Mouse (Mus musculus) MEL (cell line): ENCODE results near the gene Lhpp. TPM values are rescaled to one million over a fixed set of nuclear protein-coding genes. Genes with fewer than 3 reads are reported as not detected.

Experiments
- DNase-seq: peaks from one replicate; pipeline ENCODE4 v3.0.0; 2011; ENCODE audit warnings: low read depth, low spot score
- H3K27ac ChIP-seq: 2 replicates; pipeline ENCODE4 v1.5.1; 2012; ENCODE audit warnings: low read depth, mild to moderate bottlenecking, control low read depth, low read length, moderate library complexity; ENCODE audit not compliant: control insufficient read depth
- H3K27me3 ChIP-seq, 2 experiments: fragments of 150-350 bp in 1 of 2; sonication (generic) in 1 of 2; 2 replicates each; pipeline ENCODE4 v1.6.1; 2012; ENCODE audit warnings: low read length in 2 of 2, mild to moderate bottlenecking in 2 of 2, improper control_type of control experiment in 1 of 2, moderate library complexity in 1 of 2; ENCODE audit not compliant: insufficient read depth in 2 of 2, control insufficient read depth in 1 of 2
- H3K36me3 ChIP-seq, 2 experiments: 2 replicates each; pipeline ENCODE4 v1.6.1; 2012 to 2014; ENCODE audit warnings: low read length in 2 of 2, improper control_type of control experiment in 1 of 2, inconsistent platforms in 1 of 2, mild to moderate bottlenecking in 1 of 2; ENCODE audit not compliant: insufficient read depth in 2 of 2, control insufficient read depth in 1 of 2
- H3K4me1 ChIP-seq, 2 experiments: fragments of 150-350 bp in 1 of 2; sonication (generic) in 1 of 2; 2 replicates each; pipeline ENCODE4 v1.6.1; 2012; ENCODE audit warnings: low read length in 2 of 2, improper control_type of control experiment in 1 of 2, mild to moderate bottlenecking in 1 of 2; ENCODE audit not compliant: insufficient read depth in 2 of 2, control insufficient read depth in 1 of 2
- H3K4me3 ChIP-seq, 2 experiments: fragments of 150-350 bp in 1 of 2; sonication (generic) in 1 of 2; 2 replicates each; pipeline ENCODE4 v1.5.1; 2012; ENCODE audit warnings: low read depth in 2 of 2, low read length in 2 of 2, mild to moderate bottlenecking in 2 of 2, moderate library complexity in 2 of 2, control low read depth in 1 of 2, improper control_type of control experiment in 1 of 2; ENCODE audit not compliant: control insufficient read depth in 1 of 2, insufficient read depth in 1 of 2
- H3K79me2 ChIP-seq: 2 replicates; pipeline ENCODE4 v1.6.1; 2012; ENCODE audit warnings: mild to moderate bottlenecking, low read length, moderate library complexity; ENCODE audit not compliant: control insufficient read depth, poor library complexity, insufficient read depth
- H3K9ac ChIP-seq: 2 replicates; pipeline ENCODE4 v1.6.1; 2012; ENCODE audit warnings: low read depth, mild to moderate bottlenecking, control low read depth, low read length, moderate library complexity; ENCODE audit not compliant: control insufficient read depth, poor library complexity, severe bottlenecking
- H3K9me3 ChIP-seq: fragments of 150-350 bp; sonication (generic); replicated peaks from 2 replicates; pipeline ENCODE4 v1.6.1; 2012; ENCODE audit warnings: mild to moderate bottlenecking, low read length, improper control_type of control experiment, moderate library complexity; ENCODE audit not compliant: insufficient read depth
- CHD2 ChIP-seq: IDR thresholded peaks from 2 replicates; pipeline ENCODE4 v1.6.1; 2011; ENCODE audit warnings: low read length, improper control_type of control experiment
- E2F4 ChIP-seq: IDR thresholded peaks from 2 replicates; pipeline ENCODE4 v1.6.1; 2011; ENCODE audit warnings: low read depth, low read length, improper control_type of control experiment, borderline replicate concordance
- EP300 ChIP-seq, 2 experiments: IDR thresholded peaks; 2 replicates each; pipeline ENCODE4 v1.6.1; 2011; ENCODE audit warnings: improper control_type of control experiment in 2 of 2, low read length in 2 of 2, low read depth in 1 of 2, mild to moderate bottlenecking in 1 of 2
- ETS1 ChIP-seq: IDR thresholded peaks from 2 replicates; pipeline ENCODE4 v1.6.1; 2012; ENCODE audit warnings: low read depth, mild to moderate bottlenecking, inconsistent platforms, low read length, improper control_type of control experiment, moderate library complexity
- GATA1 ChIP-seq: IDR thresholded peaks from 2 replicates; pipeline ENCODE4 v1.6.1; 2011; ENCODE audit warnings: low read depth, low read length, improper control_type of control experiment
- HCFC1 ChIP-seq: IDR thresholded peaks from 2 replicates; pipeline ENCODE4 v1.6.1; 2012; ENCODE audit warnings: low read depth, mild to moderate bottlenecking, inconsistent platforms, low read length, improper control_type of control experiment, moderate library complexity
- MAX ChIP-seq: IDR thresholded peaks from 2 replicates; pipeline ENCODE4 v1.6.1; 2011; ENCODE audit warnings: low read length, improper control_type of control experiment
- MEF2A ChIP-seq: IDR thresholded peaks from 2 replicates; pipeline ENCODE4 v1.6.1; 2014; ENCODE audit warnings: low read depth, mild to moderate bottlenecking, inconsistent platforms, low read length, improper control_type of control experiment; ENCODE audit not compliant: poor library complexity, insufficient replicate concordance, severe bottlenecking; ENCODE audit errors: extremely low read depth
- MXI1 ChIP-seq: IDR thresholded peaks from 2 replicates; pipeline ENCODE4 v1.6.1; 2011; ENCODE audit warnings: mild to moderate bottlenecking, low read depth, low read length, improper control_type of control experiment
- MYB ChIP-seq: IDR thresholded peaks from 2 replicates; pipeline ENCODE4 v1.6.1; 2011; ENCODE audit warnings: mild to moderate bottlenecking, low read depth, low read length, improper control_type of control experiment
- NELFE ChIP-seq: IDR thresholded peaks from 2 replicates; pipeline ENCODE4 v1.6.1; 2011; ENCODE audit warnings: low read depth, low read length, improper control_type of control experiment
- RAD21 ChIP-seq: IDR thresholded peaks from 2 replicates; pipeline ENCODE4 v1.6.1; 2011; ENCODE audit warnings: mild to moderate bottlenecking, low read depth, low read length, improper control_type of control experiment
- SIN3A ChIP-seq: IDR thresholded peaks from 2 replicates; pipeline ENCODE4 v1.6.1; 2012; ENCODE audit warnings: low read length, improper control_type of control experiment, inconsistent platforms
- SMC3 ChIP-seq: IDR thresholded peaks from 2 replicates; pipeline ENCODE4 v1.6.1; 2011; ENCODE audit warnings: low read depth, low read length, improper control_type of control experiment
- TCF12 ChIP-seq: IDR thresholded peaks from 2 replicates; pipeline ENCODE4 v1.6.1; 2014; ENCODE audit warnings: low read depth, mild to moderate bottlenecking, inconsistent platforms, low read length, improper control_type of control experiment, moderate library complexity
- UBTF ChIP-seq: IDR thresholded peaks from 2 replicates; pipeline ENCODE4 v1.6.1; 2012; ENCODE audit warnings: low read depth, mild to moderate bottlenecking, inconsistent platforms, low read length, improper control_type of control experiment, moderate library complexity, borderline replicate concordance; ENCODE audit not compliant: insufficient read depth
- USF1 ChIP-seq: IDR thresholded peaks from 2 replicates; pipeline ENCODE4 v1.6.1; 2014; ENCODE audit warnings: low read depth, mild to moderate bottlenecking, inconsistent platforms, low read length, improper control_type of control experiment, moderate library complexity
- USF2 ChIP-seq, 2 experiments: IDR thresholded peaks; 2 replicates each; pipeline ENCODE4 v1.6.1; 2011 to 2012; ENCODE audit warnings: improper control_type of control experiment in 2 of 2, low read length in 2 of 2, borderline replicate concordance in 1 of 2, inconsistent platforms in 1 of 2, low read depth in 1 of 2, mild to moderate bottlenecking in 1 of 2; ENCODE audit not compliant: insufficient read depth in 1 of 2
- ZC3H11A ChIP-seq: IDR thresholded peaks from 2 replicates; pipeline ENCODE4 v1.6.1; 2012; ENCODE audit warnings: low read depth, mild to moderate bottlenecking, inconsistent platforms, low read length, improper control_type of control experiment
- ZKSCAN1 ChIP-seq: IDR thresholded peaks from 2 replicates; pipeline ENCODE4 v1.6.1; 2012; ENCODE audit warnings: low read depth, mild to moderate bottlenecking, inconsistent platforms, low read length, improper control_type of control experiment, moderate library complexity
- ZNF384 ChIP-seq: IDR thresholded peaks from 2 replicates; pipeline ENCODE4 v1.6.1; 2012; ENCODE audit warnings: low read depth, mild to moderate bottlenecking, inconsistent platforms, low read length, improper control_type of control experiment
- polyA plus RNA-seq, 2 experiments: library from polyadenylated mRNA; stranded (reverse) in 1 of 2; unstranded in 1 of 2; fragments of >175 nt in 1 of 2; fragments of >200 nt in 1 of 2; gene quantifications; 2 replicates each; pipeline versions ENCODE4 v1.2.1 to v1.2.4; 2012; ENCODE audit warnings: low replicate concordance in 2 of 2, low read depth in 1 of 2; ENCODE audit not compliant: insufficient read length in 2 of 2, insufficient read depth in 1 of 2, missing spikeins in 1 of 2
- total RNA-seq: library from RNA; depleted of rRNA; stranded (reverse); fragments of 300-350 nt; gene quantifications from 2 replicates; pipeline ENCODE4 v1.2.3, GENCODE M21; 2012

The Lhpp gene
- total and polyA plus RNA-seq, 3 experiments: 31.0 to 39.3 TPM; not detected in 1

DNA sequence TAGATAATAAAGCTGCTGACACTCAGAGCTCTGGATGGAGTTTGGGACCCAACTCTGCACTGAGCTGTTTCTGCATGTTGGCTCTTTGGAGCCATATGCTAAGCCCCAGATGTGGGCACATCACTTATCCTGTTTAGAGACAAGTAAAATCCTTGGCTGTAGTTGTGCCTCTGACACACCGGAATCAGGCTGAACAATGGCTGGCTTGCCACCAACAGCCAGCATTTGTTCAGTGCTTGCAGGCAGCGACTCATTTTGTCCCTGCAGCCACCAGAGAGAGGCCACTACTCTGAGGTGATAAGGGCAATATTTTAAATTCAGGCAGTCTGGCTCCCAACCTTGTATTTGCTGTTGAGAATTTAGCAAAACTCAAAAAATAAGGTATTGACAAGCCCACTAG is 58.2 kb downstream of the Lhpp start:
- TF ChIP-seq E2F4 (no peak), NELFE (no peak), MXI1 (no peak), UBTF (no peak), ZKSCAN1 (no peak), ZC3H11A (no peak), EP300 (IDR thresholded peaks at IDR 0.05; ENCODE audit: low read depth in 1 of 2, low read length in 2 of 2) (no peak), ZNF384 (no peak), USF1 (no peak), SIN3A (no peak), GATA1 (no peak), MAX (no peak), RAD21 (no peak), CHD2 (no peak), SMC3 (no peak), USF2 (IDR thresholded peaks at IDR 0.05; ENCODE audit: borderline replicate concordance in 1 of 2, insufficient read depth in 1 of 2, low read depth in 1 of 2, low read length in 2 of 2) (no peak), HCFC1 (no peak), ETS1 (no peak), MYB (no peak), MEF2A (no peak)
- H3K4me1 ChIP-seq: peaks cover 9% of the 10 kb centered on the region in 2 experiments
- no peaks in the 10 kb centered on the region for H3K9me3 ChIP-seq
- no peak for DNase-seq
- H3K27ac ChIP-seq: no peak overlapping the region
- no peaks in the 10 kb centered on the region for H3K27me3 ChIP-seq
- no peak overlapping the region for H3K9ac ChIP-seq
- H3K36me3 ChIP-seq: peaks cover 0 to 7% of the 10 kb centered on the region in 2 experiments; a peak in 2 of 4 replicates
- H3K79me2 ChIP-seq: no peaks in the 10 kb centered on the region
- H3K4me3 ChIP-seq: no peak overlapping the region

DNA sequence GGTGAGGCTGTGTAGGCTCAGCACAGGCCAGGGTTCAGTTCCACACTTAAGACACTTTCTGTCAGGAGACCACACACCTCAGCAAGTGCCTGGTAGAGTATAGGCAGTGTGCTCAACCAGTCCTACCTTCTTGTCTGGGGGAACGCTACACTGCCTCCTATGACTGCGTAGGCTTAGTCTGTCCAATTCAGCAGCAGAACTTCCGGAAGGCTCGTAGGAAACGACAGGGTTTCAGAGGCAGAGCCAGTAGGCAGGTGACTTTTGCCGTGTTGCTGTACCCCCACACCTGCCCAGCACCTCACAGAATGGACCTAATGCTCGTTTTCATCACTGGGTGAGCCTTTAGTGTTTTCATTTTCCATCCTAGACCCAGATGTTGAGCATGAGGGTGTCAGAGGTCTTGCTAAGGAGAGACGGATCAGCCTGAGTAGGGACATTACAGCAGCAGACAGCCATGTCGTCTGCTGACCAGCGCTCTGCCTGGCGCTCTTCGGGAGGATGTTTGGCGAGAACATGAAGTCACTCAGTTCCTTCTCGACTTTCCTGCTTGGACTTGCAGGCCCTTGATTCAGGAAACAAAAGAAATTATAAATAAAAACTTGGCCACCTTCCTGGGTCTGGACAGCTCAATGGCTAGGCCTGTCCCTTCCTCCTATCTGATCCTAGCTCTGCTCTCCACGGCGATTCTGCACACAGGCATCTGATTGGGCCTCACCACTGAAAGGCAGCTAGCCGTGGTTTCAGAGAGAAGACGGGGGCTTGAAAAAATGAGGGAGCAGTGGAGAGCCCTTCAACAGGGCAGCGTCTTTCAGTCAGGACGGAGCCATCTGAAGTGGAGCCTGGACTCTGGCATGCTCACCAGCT is 59.8 kb downstream of the Lhpp start:
- no peak overlapping the region for H3K4me3 ChIP-seq
- H3K9ac ChIP-seq: no peak overlapping the region
- no peak for TF ChIP-seq USF1
- no peak for TF ChIP-seq CHD2
- TF ChIP-seq TCF12: no peak
- no peak for TF ChIP-seq MEF2A
- TF ChIP-seq MXI1: no peak
- no peak for TF ChIP-seq UBTF
- H3K79me2 ChIP-seq: no peaks in the 10 kb centered on the region
- no peak overlapping the region for H3K27ac ChIP-seq
- no peaks in the 10 kb centered on the region for H3K27me3 ChIP-seq
- H3K36me3 ChIP-seq: peaks cover 0 to 7% of the 10 kb centered on the region in 2 experiments; a peak in 2 of 4 replicates
- H3K4me1 ChIP-seq: peaks cover 9% of the 10 kb centered on the region in 2 experiments
- DNase-seq: no peak
- no peaks in the 10 kb centered on the region for H3K9me3 ChIP-seq
